Mouse (Mus musculus) C2C12 (cell line): ENCODE data around the gene Aox1.

Source experiments
- CTCF ChIP-seq: IDR thresholded peaks from one replicate; pipeline ENCODE4 v1.5.1; 2011; ENCODE audit not compliant: control insufficient read depth, insufficient read depth, insufficient read length
- FOSL1 ChIP-seq: IDR thresholded peaks from one replicate; pipeline ENCODE4 v1.8.0; 2011; ENCODE audit warnings: mild to moderate bottlenecking, low read length; ENCODE audit not compliant: poor library complexity, insufficient read depth, severe bottlenecking
- MAX ChIP-seq: IDR thresholded peaks from one replicate; pipeline ENCODE4 v1.6.1; 2011; ENCODE audit warnings: mild to moderate bottlenecking, control low read depth

DNA sequence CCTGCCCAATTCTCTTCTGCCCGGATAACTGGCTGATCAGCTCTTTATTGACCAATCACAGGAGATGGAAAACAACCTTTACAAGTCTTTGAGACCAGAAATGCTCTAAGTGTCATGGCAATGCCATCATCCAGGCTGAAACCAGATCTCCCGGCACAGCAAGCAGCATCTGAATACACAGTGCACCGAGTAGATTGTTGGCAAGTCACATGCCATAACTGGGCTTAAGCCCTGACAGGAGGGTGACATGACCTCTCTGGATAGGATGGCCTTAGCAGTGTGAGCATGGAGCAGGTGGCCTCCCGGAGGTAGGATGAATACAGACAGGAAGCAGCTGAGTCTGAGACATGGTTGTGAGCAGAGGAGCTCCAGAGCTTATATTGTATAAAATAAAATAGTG lies 50.7 kb downstream of the Aox1 start:
- TF ChIP-seq CTCF (no peak), MAX (no peak), FOSL1 (no peak)
